Mouse (Mus musculus) brain, adult 10 weeks (tissue): ENCODE results near the gene Rel. TPM values are rescaled to one million over a fixed set of nuclear protein-coding genes. Genes with fewer than 3 reads are reported as not detected.

ENCODE experiments used
- polyA plus RNA-seq: library from polyadenylated mRNA; stranded (reverse); fragments of 350-450 nt; fragmentation: Illumina TruSeq; extraction: RNeasy Lipid Tissue Mini Kit (QIAGEN cat#74804); gene quantifications from one replicate; pipeline ENCODE4 v1.2.3, GENCODE M21; 2015; ENCODE audit warnings: low read depth, low replicate concordance

Gene Rel
- polyA plus RNA-seq: 2.4 TPM

GRCm38 (mm10) chr11:23770760-23771506 lies at the start of gene Rel:
Gene Rel, minus strand, starts transcription at chr11:23770970.

Other genes starting within 250 kb of the Rel start
- gene 1700093K21Rik, start 249.8 kb downstream of the Rel start, polyA plus RNA-seq: not detected
- gene 0610010F05Rik, start 137.3 kb downstream of the Rel start, polyA plus RNA-seq: 33.4 TPM
- gene Pus10, start 105.3 kb downstream of the Rel start, polyA plus RNA-seq: 8.5 TPM
- 33.8 TPM for gene Pex13, start 105.0 kb downstream of the Rel start, polyA plus RNA-seq
- gene Papolg, start 124.3 kb upstream of the Rel start, polyA plus RNA-seq: 18.3 TPM